Mouse (Mus musculus): Measurements from ENCODE around the gene Cox5a.

GRCm38 (mm10) chr9:57494970-57495369 is 26.1 kb upstream of the Cox5a start:
- no peak for TF ChIP-seq POLR2A (IDR thresholded peaks at IDR 0.05; ENCODE audit: low read depth, low read length)
- TF ChIP-seq CTCF (IDR thresholded peaks at IDR 0.05; ENCODE audit: extremely low read depth, insufficient read length, insufficient replicate concordance, low read depth, low read length), result no peak

Data from small intestine, adult 2 months (tissue).